Mouse (Mus musculus) megakaryocyte progenitor cell, adult 5-6 weeks (primary cell): ENCODE measurements around the gene Spty2d1. TPM values are rescaled to one million over a fixed set of nuclear protein-coding genes. Genes with fewer than 3 reads are reported as not detected.
A peak's percentile ranks its signal among the peaks of the same experiment; 100 is the strongest.
"Not testable (repeated sequence)": the region's sequence is repeated elsewhere in the genome, so short reads cannot be mapped to it uniquely, and the experiment has no call there.

ENCODE experiments used
- ATAC-seq: replicated peaks from 2 replicates; pipeline ENCODE4 v1.8.0; 2016; ENCODE audit warnings: mild to moderate bottlenecking, moderate TSS enrichment, inconsistent platforms; ENCODE audit not compliant: poor library complexity
- total RNA-seq, 2 experiments: library from RNA; stranded (forward) in 1 of 2; stranded (reverse) in 1 of 2; fragments of 157-497, 149-512 nt in 1 of 2; fragments of 200-1000 nt in 1 of 2; gene quantifications; 2 replicates each; pipeline versions ENCODE4 v1.2.3 to v1.2.4; 2015 to 2017

The Spty2d1 gene
- 30.4 and 34.9 TPM in 2 replicates for total RNA-seq (2015)
- 25.4 and 30.7 TPM in 2 replicates for total RNA-seq (2017)

- ATAC-seq = peak; percentile 84
These were observed at the start of gene Spty2d1 for GRCm38 (mm10) chr7:47008168-47008993. Gene Spty2d1 (minus strand): TSS chr7:47008411.

DNA sequence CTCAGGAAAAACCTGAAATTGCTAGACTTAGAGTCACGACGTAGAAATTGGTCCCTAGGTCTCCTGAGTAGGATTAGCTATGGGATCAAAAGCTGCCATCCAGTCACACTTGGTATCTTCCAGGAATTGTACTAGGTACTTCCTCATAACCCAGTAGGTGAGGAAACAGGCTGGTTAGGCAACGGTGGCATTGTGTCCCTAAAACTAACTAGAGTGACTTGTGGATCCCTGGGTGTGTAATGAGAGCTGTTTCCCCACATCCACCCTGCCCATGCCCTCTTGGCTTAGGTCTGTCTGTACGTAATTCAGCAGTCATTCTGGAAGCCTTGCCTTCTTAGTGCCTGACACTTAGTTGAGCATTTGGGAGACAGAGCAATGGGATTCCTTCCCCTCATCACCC lies 48.1 kb upstream of the Spty2d1 start:
- peak; percentile 51 for ATAC-seq

DNA sequence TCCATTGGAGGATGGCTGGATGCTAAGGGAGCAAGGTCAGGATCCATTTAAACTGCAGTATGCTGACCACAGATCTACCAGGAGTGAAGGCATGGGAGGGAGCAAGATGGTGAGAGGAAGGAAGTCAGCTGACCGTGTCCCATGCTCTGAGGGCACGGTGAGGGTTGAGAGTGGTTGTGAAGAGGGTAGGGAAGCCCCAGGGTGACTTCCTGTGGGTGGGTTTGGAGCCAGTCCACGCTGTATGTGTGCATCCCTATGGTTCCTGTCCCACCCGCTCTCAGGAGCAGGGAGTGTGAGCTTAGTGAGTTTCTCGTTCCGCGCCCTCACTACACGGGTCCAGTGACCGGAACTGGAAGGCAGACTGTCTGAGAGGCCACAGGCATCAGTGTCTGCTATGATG lies 47.5 kb upstream of the Spty2d1 start:
- ATAC-seq = peak; percentile 53

GRCm38 (mm10) chr7:47054666-47055065 lies 46.5 kb upstream of the Spty2d1 start:
- no peak for ATAC-seq

DNA sequence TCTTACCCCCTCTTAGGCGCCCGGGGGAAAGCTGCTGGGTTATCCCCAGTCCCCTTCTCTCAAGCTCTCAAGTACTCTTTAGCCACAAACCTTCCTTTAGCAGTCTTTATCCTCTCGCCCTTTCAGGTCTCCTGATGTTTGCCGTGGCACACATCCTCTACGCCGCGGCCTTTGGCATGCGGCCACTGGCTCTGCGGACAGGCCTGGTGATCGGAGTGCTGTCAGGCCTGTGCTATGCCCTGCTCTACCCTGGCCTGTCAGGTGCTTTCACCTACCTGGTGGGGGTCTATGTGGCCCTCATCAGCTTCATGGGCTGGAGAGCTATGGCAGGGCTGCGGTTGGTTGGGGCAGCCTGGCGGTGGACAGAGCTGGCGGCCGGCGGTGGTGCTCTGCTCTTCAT lies 45.1 kb upstream of the Spty2d1 start:
- no peak for ATAC-seq

DNA sequence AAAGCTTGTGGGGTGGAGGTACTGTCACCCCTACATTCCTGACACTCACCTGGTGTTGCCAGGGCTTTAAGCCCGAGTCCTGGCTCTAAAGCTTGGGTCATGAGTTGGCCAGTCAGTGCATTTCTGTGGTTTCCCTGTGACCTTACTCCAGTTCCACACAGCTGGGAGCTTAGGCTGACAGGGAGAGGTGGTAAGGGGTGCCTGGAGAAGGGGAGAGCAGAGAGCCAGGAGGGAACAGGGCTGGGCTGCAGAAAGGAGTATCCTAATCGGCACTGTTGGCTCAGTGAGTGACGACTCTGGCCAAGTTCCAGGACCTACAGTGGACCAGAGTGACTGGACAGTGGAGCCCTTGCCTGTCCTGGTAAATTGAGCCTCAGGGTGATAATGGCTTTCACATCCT lies 44.1 kb upstream of the Spty2d1 start:
- ATAC-seq = no peak

DNA sequence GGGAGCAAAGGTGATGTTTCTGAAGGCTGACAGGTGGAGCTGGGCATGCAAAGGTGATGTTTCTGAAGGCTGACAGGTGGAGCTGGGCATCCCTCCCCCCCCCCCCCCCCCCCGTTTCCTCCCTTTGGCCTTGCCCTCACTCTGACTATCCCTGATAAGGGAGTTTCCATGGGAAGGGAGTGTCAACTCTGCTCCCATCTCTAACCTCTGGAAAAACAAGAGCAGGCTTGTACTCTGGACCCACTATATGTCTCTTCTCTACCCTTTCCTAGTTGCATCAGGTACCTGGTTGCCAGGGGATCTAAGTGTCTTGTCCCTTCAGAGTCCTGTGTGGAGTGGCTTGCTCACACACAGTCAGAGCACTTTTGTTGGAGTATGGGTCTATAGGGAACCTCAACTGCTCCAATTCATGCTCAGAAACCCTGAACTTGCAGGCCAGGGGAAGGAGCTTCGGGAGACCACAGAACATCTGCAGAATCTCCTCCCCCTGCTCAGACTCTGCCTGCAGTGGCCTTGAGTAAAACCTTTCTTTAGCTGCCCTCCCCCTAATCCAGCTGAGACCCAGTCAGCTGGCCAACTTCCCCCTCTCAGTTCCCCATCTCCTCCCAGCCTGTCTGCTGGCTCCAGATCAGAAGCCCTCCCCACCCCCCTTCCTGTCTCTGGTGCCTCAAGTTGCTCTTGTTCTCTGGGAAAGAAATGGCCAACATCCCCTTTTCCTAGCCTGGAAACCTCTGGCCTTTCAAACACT lies 43.4 kb upstream of the Spty2d1 start:
- peak; percentile 62 for ATAC-seq

GRCm38 (mm10) chr7:47050766-47051165 lies 42.6 kb upstream of the Spty2d1 start:
- peak; percentile 4; the same call in 1 of the 2 replicates for ATAC-seq

DNA sequence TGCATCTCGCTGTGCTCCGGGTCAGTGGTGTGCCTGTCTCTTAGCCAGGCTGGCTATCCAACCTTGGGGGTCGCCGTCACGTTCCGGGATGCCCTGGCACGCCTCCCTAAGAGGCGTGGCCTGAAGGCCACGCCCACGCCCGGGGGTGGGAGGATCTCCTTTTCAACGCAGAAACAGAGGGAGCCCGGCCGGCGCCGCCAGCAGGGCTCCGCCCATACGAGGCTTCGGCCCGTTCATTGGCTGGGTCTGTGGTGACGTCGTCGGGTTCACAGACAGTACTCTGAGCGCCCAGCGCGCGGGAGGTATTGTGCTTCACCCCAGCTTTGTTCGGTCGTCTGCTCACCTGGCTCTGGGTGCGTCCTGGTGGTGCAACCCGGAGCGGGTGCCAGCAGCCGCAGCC lies 42.2 kb upstream of the Spty2d1 start, which contains the start of gene Tmem86a:
TSS of gene Tmem86a (plus strand) at position 236 of the 400 bp plus-strand sequence.
- peak; percentile 87 for ATAC-seq

- ATAC-seq = no peak
These were observed 34.7 kb upstream of the Spty2d1 start for GRCm38 (mm10) chr7:47042823-47043490.

GRCm38 (mm10) chr7:47042121-47042520 lies 33.9 kb upstream of the Spty2d1 start:
- ATAC-seq = no peak

DNA sequence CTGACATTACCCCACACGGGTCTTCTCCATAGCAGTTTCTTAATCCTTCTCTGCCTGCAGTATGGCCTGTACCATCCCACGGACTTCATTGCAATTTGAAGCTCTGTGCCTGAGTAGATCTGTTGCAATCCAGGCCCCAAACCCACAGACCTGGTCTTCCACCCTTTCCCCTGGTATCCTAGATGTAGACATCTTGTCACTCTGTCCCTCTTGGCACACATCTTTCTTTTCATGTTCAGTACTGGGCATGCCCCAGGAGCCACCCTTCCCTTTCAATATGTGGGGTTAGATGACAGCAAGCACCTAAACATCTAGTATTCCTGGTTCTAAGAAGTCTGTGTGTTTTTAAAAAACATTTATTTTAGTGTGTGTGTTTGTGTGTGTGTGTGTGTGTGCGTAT lies 33.5 kb upstream of the Spty2d1 start:
- ATAC-seq = peak; percentile 17; the same call in 1 of the 2 replicates

DNA sequence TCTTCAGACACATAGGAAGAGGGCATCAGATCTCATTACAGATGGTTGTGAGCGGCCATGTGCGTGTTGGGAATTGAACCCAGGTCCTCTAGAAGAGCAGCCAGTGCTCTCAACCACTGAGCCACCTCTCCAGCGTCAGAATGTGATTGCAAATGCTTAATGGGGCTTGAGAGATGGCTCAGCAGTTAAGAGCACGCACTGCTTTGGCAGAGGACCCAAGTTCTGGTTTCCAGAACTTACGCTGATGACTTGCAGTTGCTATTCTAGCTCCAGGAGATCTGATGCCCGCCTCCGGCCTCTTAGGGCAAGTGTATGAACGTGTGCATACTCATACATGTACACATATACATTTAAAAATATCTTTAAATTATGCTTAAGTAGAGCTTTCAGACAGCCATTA lies 27.2 kb upstream of the Spty2d1 start:
- ATAC-seq = no peak

- peak; percentile 58 for ATAC-seq
These were observed 26.7 kb upstream of the Spty2d1 start for GRCm38 (mm10) chr7:47034785-47035384.

- peak; percentile 81 for ATAC-seq
These were observed 23.2 kb upstream of the Spty2d1 start for GRCm38 (mm10) chr7:47031371-47031770.

- no peak for ATAC-seq
These were observed 22.4 kb upstream of the Spty2d1 start for GRCm38 (mm10) chr7:47030517-47031193.

DNA sequence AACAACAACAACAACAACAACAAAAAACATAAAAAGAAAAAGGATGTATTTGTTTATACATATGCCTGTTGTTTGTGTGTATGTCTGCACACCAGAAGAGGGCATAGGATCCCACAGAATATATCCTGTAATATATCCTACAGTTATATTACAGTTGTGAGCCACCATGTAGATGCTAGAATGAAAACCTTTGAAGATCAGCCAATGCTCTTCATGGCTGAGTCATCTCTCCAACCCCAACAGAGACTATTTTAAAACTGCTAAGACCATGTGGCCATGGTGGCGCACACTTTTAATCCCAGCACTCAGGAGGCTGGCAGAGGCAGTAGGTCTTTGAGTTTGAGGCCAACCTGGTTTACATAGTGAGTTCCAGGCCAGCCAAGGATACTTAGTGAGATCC lies 19.3 kb upstream of the Spty2d1 start:
- ATAC-seq = no peak

- ATAC-seq = not testable (repeated sequence)
These were observed 18.7 kb upstream of the Spty2d1 start for GRCm38 (mm10) chr7:47026899-47027298.

DNA sequence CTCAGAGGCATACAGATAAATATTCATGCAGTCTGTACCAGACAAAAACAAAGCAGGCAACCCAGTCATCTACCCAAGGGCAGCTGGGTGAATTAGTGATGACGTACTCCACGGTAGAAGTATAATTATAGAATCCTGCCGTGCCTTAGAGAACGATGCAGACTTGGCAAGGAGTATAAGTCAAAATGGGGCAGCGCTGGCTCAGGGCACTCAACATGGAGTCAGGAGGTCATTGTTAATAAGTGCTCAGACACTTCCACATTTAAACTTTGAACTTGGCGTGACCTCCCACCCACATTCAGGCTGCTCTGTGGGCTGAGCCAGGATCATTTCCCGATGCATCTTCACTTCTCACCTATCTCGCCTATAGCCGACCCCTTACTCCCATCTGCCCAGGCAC lies 17.2 kb upstream of the Spty2d1 start:
- ATAC-seq = no peak

DNA sequence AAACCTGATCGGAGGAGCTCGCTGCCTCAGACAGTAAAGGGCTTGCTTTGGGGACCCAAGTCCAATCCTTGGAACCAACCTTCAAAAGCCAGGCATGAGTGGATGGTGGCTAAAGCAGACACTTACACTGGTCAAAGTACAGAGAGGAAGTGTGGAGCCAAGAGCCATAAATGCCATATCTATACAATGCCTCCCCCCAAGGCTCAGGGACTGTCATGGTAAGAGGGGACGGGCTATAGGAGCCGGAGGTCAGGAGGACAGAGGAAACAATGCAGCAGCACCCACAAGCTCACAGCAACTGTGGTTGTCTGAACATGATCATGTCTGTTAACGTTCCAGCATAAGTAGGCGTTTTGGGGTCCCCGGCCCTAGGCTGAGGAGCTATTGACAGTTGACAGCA lies 16.2 kb upstream of the Spty2d1 start:
- ATAC-seq = no peak
